Mouse (Mus musculus): ENCODE data around the gene Terb1. TPM values are rescaled to one million over a fixed set of nuclear protein-coding genes. Genes with fewer than 3 reads are reported as not detected.
A peak's percentile ranks its signal among the peaks of the same experiment; 100 is the strongest.

The Terb1 gene
- polyA plus RNA-seq, 1 experiment, result 0.54 TPM

DNA sequence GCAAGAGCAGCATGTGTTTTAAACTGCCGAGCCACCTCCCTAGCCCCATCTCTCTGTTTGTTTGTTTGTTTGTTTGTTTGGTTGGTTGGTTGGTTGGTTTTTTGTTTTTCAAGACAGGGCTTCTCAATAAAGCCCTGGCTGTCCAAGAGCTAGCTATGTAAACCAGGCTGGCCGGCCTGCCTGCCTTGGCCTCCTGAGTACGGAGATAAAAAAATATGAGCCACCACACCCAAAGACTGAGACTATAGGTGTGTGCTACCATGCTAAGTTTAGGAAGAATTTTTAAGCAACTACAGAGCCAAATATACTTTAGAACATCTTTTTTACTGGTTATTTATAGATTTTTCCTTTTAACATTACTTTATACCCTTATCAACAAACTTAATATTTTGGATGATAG is 57.5 kb downstream of the Terb1 start:
- DNase-seq (ENCODE audit: low spot score), result no peak

DNA sequence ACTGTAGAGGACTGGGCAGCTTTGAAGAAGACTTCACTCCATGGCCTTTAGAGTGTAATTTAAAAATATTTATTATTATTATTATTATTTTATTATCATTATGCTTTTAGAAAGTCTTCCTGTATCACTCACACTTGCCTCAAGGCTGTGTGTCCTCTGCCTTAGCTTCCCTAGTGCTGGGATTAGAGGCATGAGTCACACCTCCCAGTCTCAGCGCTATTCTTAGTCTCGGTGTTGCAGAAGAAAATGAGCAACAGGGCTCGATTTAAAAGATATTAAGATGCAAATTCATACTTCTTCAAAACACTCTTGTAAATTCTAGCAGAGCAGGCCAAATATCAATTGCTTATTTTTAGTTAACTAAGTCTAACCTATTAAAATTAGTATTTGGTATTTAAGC is 60.9 kb downstream of the Terb1 start:
- no peak for DNase-seq (ENCODE audit: low spot score)

DNA sequence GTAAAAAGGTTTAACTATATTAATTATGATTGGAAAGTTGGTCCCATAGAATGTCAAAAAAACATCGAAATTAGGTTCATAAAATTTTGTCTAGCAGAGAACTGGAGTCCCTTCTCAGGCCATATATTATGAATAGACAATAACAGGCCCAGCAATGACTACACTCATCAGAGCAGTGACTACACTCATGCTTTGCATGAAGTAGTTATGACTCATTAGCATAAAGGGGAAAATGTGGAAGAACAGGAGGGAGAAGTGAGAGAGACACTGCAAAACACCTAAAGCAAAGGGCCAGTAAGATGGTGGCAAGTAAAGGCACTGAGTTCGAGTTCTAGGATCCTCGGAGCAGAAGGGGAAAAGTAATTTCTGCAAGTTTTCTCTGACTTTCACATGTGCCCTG is 63.7 kb downstream of the Terb1 start:
- no peak for DNase-seq (ENCODE audit: low spot score)

DNA sequence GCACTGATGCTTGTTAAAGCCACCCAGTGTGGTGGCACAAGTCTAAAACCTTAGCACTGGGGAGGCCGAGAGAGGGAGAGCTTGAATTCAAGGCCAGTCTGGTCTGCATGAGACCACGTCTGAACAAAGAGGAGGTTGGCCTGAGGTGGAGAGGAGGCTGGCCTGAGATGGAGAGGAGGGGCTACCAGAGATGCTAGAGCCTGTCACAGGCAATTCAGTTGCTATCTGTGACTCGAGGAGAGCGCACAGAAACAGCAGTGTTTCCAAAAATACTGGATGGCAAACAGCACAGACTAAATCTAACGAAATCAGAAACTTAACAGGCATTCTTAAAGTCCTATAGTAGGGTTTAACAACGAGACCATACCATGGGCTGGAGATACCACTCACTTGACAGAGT is 64.5 kb downstream of the Terb1 start:
- no peak for DNase-seq (ENCODE audit: low spot score)

DNA sequence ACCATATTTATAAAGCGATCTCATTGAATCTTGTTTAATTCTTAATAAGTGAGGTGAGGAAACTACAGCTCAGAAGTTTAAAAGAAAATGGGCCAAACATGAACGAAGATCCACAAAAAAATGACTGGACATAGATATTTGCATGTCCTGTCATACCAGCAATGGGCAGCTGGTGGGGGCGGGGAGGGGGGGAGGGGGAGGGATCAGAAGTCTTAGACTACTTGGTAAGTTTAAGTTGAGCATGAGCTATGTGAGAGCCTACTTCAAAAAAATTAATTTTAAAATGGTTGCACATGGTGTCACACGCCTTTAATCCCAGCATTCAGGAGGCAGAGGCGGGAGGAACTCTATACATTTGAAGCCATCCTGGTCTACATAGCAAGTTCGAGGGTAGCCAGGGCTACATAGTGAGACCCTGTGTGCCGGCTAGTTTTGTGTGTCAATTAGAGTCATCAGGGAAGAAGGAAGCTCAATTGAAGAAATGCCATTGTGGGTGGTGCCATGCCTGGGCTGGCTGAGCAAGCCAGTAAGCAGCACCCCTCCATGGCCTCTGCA is 66.5 kb downstream of the Terb1 start:
- no peak for DNase-seq (ENCODE audit: low spot score)

DNA sequence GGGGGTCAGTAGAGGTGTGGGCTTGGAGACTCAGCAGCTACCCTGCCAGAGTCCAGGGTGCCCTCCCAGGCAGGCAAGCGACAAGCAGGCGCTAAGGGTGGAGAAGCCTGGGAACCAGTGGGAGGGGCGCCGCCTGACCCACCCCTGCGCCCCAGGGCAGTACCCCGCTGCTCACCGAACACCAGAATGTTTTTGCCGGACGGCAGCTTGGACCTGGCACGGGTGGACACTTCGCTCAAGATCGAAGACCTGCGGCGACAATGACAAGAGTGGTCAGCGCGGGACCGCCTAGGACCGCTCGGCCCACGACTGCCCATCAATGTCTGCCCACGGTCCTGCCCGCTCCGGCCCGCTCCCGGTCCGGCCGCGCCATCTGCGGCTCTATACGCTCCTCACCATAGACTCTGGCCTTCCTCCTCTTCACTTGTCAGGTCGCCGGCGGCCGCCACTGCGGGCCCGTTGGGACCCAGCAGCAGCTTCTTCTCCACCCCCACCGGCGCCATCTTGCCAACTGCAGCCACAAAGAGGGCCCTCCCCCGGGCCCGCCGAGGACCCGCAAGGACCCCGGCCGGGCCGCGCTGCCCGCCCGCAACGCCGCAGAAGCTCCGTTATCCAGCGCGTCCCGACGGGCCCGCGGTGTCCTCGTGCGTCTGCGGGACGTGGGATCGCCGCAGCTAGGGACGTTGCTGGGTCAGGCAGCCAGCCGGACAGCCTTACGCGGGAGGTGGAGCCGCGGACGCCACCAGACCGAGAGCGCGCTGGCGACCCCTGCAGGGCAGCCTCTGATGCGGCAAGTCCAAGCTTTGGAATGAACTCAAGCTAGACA is 67.2 kb downstream of the Terb1 start, which contains the start of gene Dync1li2:
Gene Dync1li2 (minus strand): TSS at position 749 of the 826 bp plus-strand sequence.
- peak; percentile 95 for DNase-seq (ENCODE audit: low spot score)

DNA sequence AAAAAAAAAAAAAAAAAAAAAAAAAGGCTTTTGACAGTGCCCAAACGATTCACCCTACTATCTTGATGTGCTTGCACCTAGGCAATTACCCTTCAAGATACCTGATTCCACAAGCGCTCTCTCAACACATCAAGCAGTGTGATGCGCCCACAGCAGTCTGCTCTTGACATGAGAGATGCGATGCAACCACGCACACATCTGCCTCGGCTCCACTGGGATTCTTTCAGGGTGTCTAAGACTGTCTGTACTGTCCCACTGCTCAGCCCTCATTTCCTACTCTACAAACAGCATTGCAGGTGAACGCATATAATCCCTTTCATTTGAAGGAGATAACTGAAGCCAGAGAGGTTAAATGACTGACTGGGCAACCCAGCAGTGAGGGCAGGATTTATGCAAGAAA is 68.1 kb downstream of the Terb1 start:
- DNase-seq (ENCODE audit: low spot score), result no peak

DNA sequence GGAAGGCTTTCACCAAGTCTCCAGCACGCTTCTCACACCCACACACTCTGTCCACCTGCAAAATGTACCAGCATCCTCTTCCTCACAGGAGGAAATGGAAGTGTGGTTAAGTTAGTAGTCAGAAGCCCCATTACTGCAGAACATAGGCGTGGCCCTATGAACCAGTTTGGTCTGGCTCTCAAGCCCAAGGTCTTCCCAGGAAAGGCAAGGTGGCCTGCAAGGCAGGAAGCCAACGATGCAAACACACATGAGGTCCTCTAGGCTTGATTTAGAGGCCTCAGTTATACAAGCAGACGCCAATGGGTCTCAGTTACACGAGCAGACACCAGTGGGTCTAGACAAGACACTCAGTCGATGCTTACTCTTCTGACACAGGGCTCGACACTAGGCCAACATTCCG is 70.2 kb downstream of the Terb1 start:
- DNase-seq (ENCODE audit: low spot score), result no peak

DNA sequence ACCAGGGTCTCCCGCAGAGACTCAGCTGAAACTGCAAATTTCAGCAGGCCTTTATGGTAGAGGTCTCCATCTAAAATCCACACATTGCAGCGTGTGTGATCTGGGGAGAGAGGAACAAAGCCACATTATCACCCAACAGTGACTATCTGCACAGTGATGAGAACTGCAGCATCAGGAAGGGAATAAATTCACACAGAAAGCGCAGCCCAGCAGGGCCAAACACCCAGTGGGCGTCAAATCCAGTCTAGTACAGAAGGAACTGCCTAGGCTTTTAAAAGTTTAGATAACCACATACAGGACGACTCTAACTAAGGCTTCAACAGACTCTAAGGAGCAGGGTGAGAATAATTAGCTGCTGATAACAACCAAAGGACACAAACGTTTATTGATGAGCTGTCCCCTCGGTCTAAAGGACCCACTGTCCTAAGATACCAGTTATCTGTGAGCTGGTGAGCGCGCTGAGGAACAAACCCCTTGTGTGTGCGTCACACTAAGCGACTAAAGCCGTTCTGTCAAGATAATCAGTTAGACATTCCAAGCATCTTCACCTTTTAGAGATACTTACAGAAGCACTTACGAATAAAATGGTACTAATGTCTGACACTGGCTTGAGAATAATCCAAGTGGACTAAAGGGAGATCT is 72.1 kb downstream of the Terb1 start:
- DNase-seq (ENCODE audit: low spot score), result no peak

DNA sequence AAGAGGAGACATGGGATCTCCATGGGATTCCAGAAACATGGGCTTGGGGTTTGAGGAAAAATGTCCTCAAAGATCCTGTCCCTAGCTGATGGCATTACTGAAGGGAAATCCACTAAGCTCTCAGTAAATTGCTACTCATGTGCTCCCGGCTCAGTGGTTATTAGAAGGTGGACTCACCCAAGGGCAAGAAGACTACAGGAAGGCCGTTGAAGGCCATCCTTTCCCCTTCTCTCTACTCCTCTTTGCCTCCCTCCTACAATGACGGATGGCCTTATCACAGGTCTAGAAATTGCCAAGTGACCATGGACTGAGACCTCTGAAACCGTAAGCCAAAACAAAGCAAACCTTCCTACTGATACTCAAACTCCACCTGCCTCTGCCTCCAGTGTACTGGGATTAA is 73.1 kb downstream of the Terb1 start:
- no peak for DNase-seq (ENCODE audit: low spot score)

DNA sequence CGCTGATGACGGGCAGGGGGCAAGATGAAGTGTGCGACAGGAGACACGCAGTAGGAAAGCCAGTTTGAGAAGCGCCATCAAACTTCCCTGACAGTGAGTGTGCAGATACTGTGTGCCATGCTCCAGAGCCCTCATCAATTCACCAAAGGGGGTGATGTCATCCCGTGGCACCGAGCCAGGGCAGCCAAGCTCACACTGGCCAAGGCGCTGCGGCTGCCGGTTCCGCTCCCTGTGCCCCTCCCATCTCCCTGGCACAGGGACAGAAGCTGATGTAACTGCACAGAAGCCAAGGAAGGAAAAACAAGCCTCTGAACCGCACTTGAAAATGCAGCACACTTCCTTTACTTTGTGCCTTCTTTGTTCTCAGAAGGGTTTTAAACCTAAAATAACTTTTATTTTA is 73.7 kb downstream of the Terb1 start:
- peak; percentile 93 for DNase-seq (ENCODE audit: low spot score)

DNA sequence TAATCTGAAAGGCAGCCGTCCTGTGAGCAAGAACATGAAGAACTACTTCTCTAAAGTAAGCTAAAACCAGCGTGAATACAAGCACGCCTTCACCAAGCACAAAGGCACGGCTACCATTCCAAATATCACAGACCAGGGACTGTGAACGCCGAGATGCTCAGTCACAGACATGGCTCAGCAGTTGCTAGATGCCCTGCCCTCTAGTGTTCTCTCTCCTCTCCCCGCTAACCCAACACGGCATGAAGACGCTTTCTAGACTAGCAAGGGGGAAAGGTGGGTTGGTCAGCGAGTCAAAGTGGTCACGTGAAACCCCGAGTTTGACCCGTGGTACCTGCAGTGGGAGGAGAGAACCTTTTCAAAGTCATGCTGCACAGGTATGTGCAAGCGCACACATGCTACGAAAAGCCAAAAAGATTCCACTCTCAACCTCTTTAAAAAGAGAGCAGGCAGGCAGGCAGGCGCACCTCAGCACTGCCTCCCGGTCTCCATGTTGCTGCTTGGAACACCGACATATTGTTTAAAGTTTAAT is 74.8 kb downstream of the Terb1 start:
- DNase-seq (ENCODE audit: low spot score), result no peak

DNA sequence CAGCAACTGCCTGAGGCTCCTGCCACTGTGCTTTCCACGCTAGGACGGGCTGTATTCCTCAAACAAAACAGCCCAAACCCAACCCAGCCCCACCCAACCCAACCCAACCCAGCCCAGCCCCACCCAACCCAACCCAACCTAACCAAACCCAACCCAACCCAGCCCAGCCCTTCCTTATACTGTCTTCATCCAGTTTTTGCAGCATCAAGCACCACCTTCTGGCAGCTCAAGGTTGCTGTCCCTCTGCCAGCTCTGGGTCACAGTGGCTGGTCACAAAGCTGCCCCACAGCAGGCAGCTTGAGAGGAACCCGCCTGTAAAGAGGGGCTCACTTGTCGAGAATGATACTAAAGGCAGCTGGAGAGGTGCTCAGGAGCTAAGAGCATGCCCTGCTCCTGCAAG is 75.4 kb downstream of the Terb1 start:
- DNase-seq (ENCODE audit: low spot score), result no peak

DNA sequence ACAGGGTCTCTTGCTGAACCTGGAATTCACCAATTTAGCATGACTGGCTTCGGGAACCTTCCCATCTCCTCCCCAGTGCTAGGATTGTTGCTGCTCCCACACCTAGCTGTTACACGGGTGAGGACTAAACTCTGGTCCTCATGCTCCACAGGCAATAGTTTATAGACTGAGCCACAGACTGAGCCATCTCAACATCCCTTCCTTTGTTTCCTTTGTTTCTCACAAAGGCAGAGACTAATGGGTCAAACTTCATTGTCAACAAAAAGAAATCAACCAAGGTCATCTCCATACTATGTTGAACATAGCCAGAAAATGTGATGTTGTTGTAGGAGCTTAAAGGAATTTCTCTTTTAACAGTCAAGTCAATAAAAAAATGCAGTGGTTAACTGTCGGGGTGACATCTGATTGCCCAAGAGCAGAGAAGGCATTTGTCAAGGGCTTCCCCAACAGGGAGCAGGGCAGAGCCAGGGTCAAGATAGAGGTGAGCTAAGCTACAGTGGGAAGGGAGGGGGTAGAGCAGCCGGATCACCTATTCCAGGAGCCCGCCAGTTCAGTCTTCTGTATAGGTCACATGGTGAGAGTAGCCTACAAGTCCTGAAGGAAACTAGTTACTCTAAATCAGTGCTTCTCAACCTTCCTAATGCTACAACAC is 76.4 kb downstream of the Terb1 start:
- DNase-seq (ENCODE audit: low spot score), result no peak

DNA sequence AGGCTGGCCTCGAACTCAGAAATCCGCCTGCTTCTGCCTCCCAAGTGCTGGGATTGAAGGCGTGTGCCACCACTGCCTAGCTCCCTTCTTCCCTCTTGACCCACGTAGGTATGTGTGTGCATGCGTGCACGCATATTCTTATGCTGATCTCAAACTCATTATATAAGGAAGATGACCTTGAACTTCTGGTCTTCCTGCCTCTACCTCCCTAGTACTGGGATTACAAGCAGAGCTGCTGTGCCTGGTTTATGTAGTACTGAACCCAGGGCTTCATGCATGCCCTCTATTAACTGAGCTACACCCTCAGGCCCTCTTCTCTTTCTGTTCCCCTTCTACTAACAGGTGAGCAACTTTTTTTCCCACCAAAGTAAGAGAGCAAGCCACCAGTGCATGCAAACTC is 77.1 kb downstream of the Terb1 start:
- no peak for DNase-seq (ENCODE audit: low spot score)

DNA sequence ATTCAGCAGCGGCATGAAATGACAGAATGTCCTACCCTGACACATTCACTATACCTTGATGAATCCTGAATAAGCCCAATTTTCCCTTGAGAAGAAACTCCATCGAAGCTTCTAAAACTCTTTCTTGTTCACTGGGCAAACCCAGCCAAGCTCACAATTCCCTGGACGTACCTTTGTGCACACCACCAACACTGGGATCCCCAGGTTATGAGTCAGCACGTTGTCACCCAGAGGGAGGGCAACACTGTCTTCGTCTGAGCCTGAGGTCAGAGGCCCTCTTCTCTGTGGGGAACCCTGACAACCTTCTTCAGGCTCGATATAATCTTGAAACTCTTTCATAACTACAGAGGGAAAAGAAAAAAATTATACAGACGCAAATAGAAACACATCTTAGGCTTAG is 79.5 kb downstream of the Terb1 start:
- no peak for DNase-seq (ENCODE audit: low spot score)

DNA sequence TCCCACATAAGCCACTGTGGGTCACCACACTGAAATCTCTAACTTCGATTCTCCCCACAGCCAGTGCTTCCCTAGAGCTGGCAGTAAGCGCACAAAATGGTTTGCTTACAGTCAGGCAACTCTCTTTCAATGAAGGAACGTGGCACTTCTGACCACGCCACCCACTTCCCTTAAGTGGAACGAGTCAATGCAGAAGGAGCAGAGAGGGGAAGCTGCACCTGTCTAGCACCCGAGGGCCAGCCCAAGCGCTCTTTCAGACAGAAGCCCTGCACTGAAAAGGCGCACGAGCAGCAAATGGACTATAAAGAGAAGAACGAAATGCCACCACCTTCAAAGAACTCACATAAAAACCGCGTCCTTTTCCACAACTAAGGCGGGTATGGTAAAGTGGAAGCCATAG is 82.0 kb downstream of the Terb1 start:
- no peak for DNase-seq (ENCODE audit: low spot score)

DNA sequence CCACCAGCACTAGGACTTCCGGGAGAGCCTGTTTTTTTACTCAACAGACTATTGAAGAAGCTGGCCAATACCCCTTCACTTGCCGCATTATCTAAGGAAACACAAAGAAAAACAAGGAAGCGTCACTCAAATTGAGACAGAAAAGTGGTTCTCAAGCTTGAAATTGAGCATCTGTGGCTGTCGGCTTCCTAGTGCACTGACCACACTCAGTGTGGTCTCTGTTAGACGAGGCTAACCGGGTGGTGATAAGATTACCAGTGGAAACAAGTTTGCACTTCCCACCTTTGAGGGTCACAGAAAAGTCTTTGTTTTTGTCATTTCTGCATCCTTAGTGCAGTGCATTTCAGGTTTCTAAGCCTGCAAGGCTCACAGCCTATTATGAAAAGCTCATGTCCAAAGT is 87.4 kb downstream of the Terb1 start:
- no peak for DNase-seq (ENCODE audit: low spot score)

DNA sequence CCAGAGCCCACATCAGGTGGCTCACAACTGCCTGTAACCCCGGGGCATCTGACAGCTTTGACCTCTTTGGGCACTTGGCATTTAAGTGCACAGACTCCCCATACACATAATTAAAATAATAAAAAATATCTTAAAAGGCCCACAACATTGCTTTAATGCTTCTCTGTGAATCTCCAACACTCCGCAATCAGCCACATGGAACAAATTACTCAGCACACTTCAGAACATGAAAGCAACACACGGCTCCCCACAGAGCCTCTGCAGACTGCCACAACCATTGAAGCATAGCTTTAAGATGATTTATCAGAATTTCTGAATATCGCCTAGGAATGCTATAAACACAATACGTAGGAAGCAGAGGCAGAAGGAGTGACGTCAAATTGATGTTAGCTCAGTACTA is 93.7 kb downstream of the Terb1 start:
- DNase-seq (ENCODE audit: low spot score), result no peak

DNA sequence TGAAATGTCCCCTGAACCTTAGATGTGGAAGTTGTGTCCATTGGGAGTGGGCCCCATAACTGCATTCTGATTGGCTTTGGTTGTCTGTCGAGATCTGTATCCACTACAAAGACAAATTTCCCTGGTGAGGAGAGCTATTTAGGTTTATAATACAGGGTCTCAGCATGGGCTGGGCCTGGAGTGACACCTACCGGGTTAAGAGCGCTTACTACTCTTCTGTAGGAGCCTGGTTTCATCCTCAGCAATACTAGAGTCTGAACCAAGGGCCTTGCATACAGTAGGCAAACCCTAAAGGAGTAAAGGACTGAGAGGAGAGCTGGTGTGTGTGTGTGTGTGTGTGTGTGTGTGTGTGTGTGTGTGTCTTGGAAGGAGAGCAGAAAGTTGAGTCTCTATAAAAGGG is 95.5 kb downstream of the Terb1 start:
- no peak for DNase-seq (ENCODE audit: low spot score)

DNA sequence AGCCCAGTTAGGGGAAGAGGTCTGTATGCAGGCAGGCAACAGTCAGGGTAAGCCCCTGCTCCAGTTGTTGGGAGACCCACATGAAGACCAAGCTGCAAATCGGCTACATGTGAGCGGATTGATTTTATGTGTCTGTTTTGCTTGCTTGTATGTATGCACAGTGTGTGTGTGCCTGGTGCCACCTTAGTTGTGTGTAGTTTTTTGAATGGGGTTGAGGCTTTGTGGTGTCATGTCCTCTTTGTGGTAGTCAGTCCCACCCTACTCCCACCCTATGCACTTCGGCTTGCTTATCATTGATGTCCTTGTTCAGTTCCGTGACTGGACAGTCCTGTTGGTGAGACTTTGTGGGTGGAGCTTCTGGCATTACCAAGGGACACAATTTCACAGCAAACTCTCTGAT is 95.9 kb downstream of the Terb1 start:
- DNase-seq (ENCODE audit: low spot score), result no peak

DNA sequence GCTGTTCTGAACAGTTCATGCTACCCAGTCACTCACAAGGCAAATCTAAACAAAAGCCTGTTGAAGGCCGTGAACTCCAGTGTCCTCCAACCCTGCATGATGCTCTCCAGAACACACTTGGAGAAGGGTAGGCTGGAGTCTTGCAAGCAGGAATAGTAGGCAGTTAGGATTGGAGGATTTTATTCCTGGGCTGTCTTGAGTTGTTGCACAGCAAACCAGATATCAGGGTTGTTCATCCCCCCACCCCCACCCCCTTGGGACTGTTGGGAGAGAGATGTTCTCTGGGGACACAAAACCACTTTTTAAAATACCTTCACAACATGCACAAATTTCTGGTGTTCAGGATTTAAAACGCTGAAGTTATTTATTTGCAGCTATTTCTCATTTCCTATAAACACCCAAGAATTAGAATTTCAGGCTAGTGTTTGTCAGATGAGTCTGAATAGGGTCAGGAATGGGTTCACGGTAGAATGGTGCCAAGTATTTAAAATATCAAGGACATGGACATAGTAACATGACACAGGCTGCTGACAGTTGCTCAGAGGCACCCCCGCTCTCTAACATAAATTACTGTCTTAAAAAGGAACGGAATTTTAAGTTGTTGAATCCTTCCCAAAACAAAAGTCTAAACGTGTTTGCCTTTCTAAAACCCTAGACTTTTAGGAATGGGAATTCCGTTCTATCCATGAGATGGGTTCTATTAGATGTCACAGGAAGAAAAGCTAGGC is 96.7 kb downstream of the Terb1 start:
- DNase-seq (ENCODE audit: low spot score), result no peak
